Mouse (Mus musculus) C2C12 (cell line): ENCODE results near the gene Arhgef39. TPM values are rescaled to one million over a fixed set of nuclear protein-coding genes. Genes with fewer than 3 reads are reported as not detected.

Experiments
- H3K27me3 ChIP-seq: one replicate; pipeline ENCODE4 v1.6.1; 2011; ENCODE audit not compliant: control insufficient read depth, insufficient read depth, insufficient read length
- H3K36me3 ChIP-seq: one replicate; pipeline ENCODE4 v1.6.1; 2011; ENCODE audit not compliant: control insufficient read depth, insufficient read depth
- H3K4me3 ChIP-seq: one replicate; pipeline ENCODE4 v1.5.1; 2011; ENCODE audit warnings: mild to moderate bottlenecking, control low read depth; ENCODE audit not compliant: poor library complexity, insufficient read depth, severe bottlenecking
- H3K79me2 ChIP-seq: one replicate; pipeline ENCODE4 v1.6.1; 2011; ENCODE audit not compliant: control insufficient read depth, insufficient read depth
- H3K79me3 ChIP-seq: one replicate; pipeline ENCODE4 v1.6.1; 2011; ENCODE audit warnings: low read depth, control low read depth
- H3ac ChIP-seq: one replicate; pipeline ENCODE3; 2011; ENCODE audit warnings: low read depth; ENCODE audit not compliant: control insufficient read depth, insufficient read length
- CEBPB ChIP-seq: IDR thresholded peaks from one replicate; pipeline ENCODE4 v1.6.1; 2011; ENCODE audit warnings: low read depth, mild to moderate bottlenecking, control low read depth, moderate library complexity
- CTCF ChIP-seq: IDR thresholded peaks from one replicate; pipeline ENCODE4 v1.5.1; 2011; ENCODE audit not compliant: control insufficient read depth, insufficient read depth, insufficient read length
- FOSL1 ChIP-seq: IDR thresholded peaks from one replicate; pipeline ENCODE4 v1.8.0; 2011; ENCODE audit warnings: mild to moderate bottlenecking, low read length; ENCODE audit not compliant: poor library complexity, insufficient read depth, severe bottlenecking
- MAX ChIP-seq: IDR thresholded peaks from one replicate; pipeline ENCODE4 v1.6.1; 2011; ENCODE audit warnings: mild to moderate bottlenecking, control low read depth
- MYOD1 ChIP-seq: IDR thresholded peaks from one replicate; pipeline ENCODE4 v1.6.1; 2011; ENCODE audit warnings: low read depth; ENCODE audit not compliant: control insufficient read depth, insufficient read length
- MYOG ChIP-seq: IDR thresholded peaks from one replicate; pipeline ENCODE4 v1.6.1; 2011; ENCODE audit not compliant: control insufficient read depth, insufficient read length; ENCODE audit errors: extremely low read depth
- USF1 ChIP-seq: IDR thresholded peaks from one replicate; pipeline ENCODE4 v1.6.1; 2011; ENCODE audit warnings: low read depth, mild to moderate bottlenecking, control low read depth, moderate library complexity
- polyA plus RNA-seq: library from polyadenylated mRNA; unstranded; fragments of >200 nt; fragmentation: generic; extraction: Trizol; gene quantifications from one replicate; pipeline ENCODE4 v1.2.1, GENCODE M21; 2012; ENCODE audit warnings: missing spikeins

The Arhgef39 gene
- polyA plus RNA-seq, 1 experiment = 11.7 TPM

- no peak overlapping the region for H3K4me3 ChIP-seq
- H3K79me2 ChIP-seq = peaks cover 20% of the 10 kb centered on the region
- peaks cover 17% of the 10 kb centered on the region for H3K36me3 ChIP-seq
- no peak overlapping the region for H3ac ChIP-seq
- H3K79me3 ChIP-seq = no peaks in the 10 kb centered on the region
- no peak for TF ChIP-seq USF1
- no peak for TF ChIP-seq FOSL1
- no peaks in the 10 kb centered on the region for H3K27me3 ChIP-seq
Measured at GRCm38 (mm10) chr4:43497946-43498345, 1.5 kb downstream of the Arhgef39 start.

DNA sequence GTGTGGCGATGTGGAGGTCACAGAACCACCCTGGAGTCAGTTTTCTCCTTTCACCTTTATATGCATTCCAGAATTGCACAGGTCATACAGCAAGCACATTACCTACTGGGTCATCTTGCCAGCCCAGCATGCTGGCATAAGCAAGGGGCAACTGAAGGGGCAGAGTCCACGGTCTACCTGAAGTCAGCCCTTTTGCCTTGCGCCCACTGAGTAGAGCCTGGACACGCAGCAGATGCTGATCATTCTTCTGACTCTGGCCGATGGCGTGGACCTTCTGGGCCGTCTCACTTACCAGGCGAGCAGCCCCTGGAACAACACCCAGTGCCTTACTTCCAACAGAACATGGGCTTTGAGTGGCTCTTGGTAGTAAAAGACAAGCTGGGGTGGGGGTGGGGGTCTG is 2.1 kb downstream of the Arhgef39 start:
- no peak for TF ChIP-seq CEBPB
- no peak for TF ChIP-seq CTCF
- no peak for TF ChIP-seq USF1
- TF ChIP-seq MAX = no peak
- no peak for TF ChIP-seq FOSL1
- TF ChIP-seq MYOD1 = no peak
- TF ChIP-seq MYOG = no peak
- Histone ChIP-seq H3K79me3 (no peaks in the 10 kb centered on the region), H3K79me2 (peaks cover 20% of the 10 kb centered on the region), H3ac (no peak overlapping the region), H3K36me3 (peaks cover 17% of the 10 kb centered on the region), H3K4me3 (no peak overlapping the region), H3K27me3 (no peaks in the 10 kb centered on the region)

- Histone ChIP-seq H3ac (no peak overlapping the region), H3K27me3 (no peaks in the 10 kb centered on the region), H3K79me2 (peaks cover 20% of the 10 kb centered on the region), H3K36me3 (peaks cover 17% of the 10 kb centered on the region), H3K4me3 (no peak overlapping the region), H3K79me3 (no peaks in the 10 kb centered on the region)
- TF ChIP-seq CTCF (no peak), MYOD1 (no peak), FOSL1 (no peak), MYOG (no peak), CEBPB (no peak), MAX (no peak), USF1 (no peak)
Measured at GRCm38 (mm10) chr4:43496587-43496986, 2.9 kb downstream of the Arhgef39 start.

DNA sequence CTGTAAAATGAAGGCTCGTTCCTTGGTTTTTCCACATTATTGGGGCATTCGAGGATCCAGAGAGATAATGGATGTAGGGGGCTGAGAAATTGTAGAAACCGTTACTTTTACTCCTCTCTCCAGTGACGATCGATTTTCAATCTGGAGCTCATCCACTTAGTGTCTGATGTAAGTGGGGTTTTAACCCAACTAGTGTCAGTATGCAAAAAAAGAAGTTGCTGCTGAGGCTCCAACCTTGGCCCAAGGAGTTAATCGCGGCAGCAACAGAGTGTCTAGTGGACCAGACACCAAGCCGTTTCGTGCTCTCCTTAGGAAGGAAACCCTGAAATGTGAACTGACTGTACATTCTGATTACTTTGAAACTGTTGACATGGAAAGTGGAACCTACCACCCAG is 5.7 kb downstream of the Arhgef39 start:
- Histone ChIP-seq H3K79me3 (no peaks in the 10 kb centered on the region), H3K27me3 (no peaks in the 10 kb centered on the region), H3ac (peak overlapping the region; percentile 98), H3K36me3 (peaks cover 17% of the 10 kb centered on the region), H3K79me2 (peaks cover 20% of the 10 kb centered on the region), H3K4me3 (peak overlapping the region; percentile 78)
- no peak for TF ChIP-seq MYOD1
- no peak for TF ChIP-seq MYOG
- no peak for TF ChIP-seq MAX
- no peak for TF ChIP-seq CTCF
- no peak for TF ChIP-seq CEBPB
- no peak for TF ChIP-seq FOSL1
- TF ChIP-seq USF1 = no peak

GRCm38 (mm10) chr4:43493186-43493845 is 6.2 kb downstream of the Arhgef39 start:
- H3K4me3 ChIP-seq = peak overlapping the region; percentile 78
- H3K27me3 ChIP-seq = no peaks in the 10 kb centered on the region
- TF ChIP-seq FOSL1 (no peak), USF1 (no peak), MYOD1 (no peak), MAX (no peak), CEBPB (no peak), CTCF (no peak), MYOG (no peak)
- H3K79me2 ChIP-seq = peaks cover 15% of the 10 kb centered on the region
- peak overlapping the region; percentile 98 for H3ac ChIP-seq
- H3K79me3 ChIP-seq = no peaks in the 10 kb centered on the region
- peaks cover 17% of the 10 kb centered on the region for H3K36me3 ChIP-seq

DNA sequence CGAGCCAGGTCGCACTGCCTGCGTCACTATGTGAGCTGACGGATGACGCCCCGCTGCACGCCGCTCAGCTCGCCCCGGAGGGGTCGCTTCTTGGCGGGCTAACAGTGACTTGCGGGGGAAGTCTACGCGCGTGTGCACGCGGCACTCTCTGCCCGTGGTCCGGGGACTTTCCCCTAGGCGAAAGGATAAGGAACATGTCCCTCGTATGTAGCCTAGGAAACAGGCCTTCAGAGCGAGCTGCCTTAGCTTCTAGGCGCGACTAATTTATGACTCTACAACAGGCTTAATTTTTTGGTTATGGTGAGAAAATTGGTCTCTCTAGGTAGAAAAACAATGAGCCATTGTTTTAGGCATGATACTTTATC is 6.7 kb downstream of the Arhgef39 start, which contains the start of gene Ccdc107:
Gene Ccdc107 (plus strand): TSS at position 80 of the 365 bp plus-strand sequence.
- no peaks in the 10 kb centered on the region for H3K79me3 ChIP-seq
- peaks cover 10% of the 10 kb centered on the region for H3K79me2 ChIP-seq

More for the DNA sequence above, 6.7 kb downstream of the Arhgef39 start, which contains the start of gene Ccdc107:
- Histone ChIP-seq H3K27me3 (no peaks in the 10 kb centered on the region), H3K36me3 (peaks cover 15% of the 10 kb centered on the region), H3K4me3 (peak within 1 kb of the TSS; percentile 78), H3ac (peak within 1 kb of the TSS; percentile 98)
- TF ChIP-seq MAX (peak; percentile 75), FOSL1 (no peak), CTCF (no peak), CEBPB (peak; percentile 19), MYOG (no peak), MYOD1 (no peak), USF1 (no peak)
